Mouse (Mus musculus): ENCODE results near the gene Slc6a18. TPM values are rescaled to one million over a fixed set of nuclear protein-coding genes. Genes with fewer than 3 reads are reported as not detected.

Gene Slc6a18
- polyA plus RNA-seq, 1 experiment from 2014 or later: not detected

DNA sequence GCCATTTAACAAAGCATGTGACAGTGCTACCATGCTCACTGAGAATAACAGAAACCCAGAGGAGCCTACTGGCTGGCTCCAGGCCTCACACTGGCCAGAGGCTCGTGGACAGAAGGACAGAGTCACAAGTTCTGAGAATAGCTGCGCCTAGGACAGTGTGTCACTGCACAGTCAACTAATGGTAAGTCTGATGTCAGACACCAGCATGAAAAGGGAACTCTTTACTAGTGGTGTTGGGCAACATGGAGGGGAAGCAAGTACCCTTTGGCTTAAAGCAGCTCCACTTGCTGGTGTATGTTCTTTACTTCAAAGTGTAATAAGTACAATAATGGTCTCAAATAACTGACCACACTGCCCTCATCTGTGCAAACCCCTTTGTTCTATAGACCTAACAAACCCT is 15.5 kb upstream of the Slc6a18 start:
- H3K9ac ChIP-seq: no peak overlapping the region
- no peaks in the 10 kb centered on the region for H3K9me3 ChIP-seq (ENCODE audit: control insufficient read depth, low read length)
- ATAC-seq (ENCODE audit: low FRiP score) (no peak), DNase-seq (ENCODE audit: low spot score) (no peak)
- H3K4me3 ChIP-seq (replicated peaks; ENCODE audit: low read length): no peak overlapping the region
- 67% methylated on average over 2 of the region's 2 CpGs for WGBS
- H3K27me3 ChIP-seq (ENCODE audit: control insufficient read depth, insufficient read depth, low read length): no peaks in the 10 kb centered on the region
- no peaks in the 10 kb centered on the region for H3K4me1 ChIP-seq (replicated peaks; ENCODE audit: control insufficient read depth, insufficient read depth, low read length)
- H3K36me3 ChIP-seq (replicated peaks; ENCODE audit: control insufficient read depth, insufficient read depth): no peaks in the 10 kb centered on the region
- H3K27ac ChIP-seq: no peak overlapping the region
- no peak overlapping the region for H3K4me2 ChIP-seq (replicated peaks)

DNA sequence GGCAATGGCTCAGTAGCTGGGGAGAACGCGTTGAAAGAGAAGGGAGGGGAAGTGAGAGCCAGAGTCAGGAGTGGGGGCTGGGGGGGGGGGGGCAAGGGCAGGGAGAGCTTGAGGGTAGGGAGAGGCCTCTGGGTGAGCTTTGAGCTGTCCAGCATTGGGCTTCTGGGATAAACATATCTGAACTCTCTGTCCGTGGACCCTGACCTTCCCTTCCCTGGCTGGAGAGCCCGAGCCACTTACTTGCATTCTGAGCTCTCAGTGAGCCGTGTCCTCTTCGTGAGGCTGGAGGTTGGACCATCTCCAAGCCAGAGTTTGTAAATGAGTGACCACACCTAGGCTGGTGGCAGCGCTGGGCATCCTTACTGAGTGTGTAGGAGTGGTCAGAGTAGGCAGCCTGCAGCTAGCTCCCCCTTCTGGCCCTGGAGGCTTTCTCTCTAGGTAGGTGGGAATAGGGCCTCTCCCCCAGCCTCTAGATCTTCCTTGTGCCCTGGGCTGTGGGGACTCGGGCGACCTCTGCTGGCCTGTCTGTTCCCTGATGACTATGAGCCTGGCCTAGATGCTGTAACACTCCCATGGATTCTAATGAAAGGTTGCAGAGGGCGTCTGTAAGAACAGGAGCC is 14.5 kb upstream of the Slc6a18 start:
- Histone ChIP-seq H3K27ac (no peak overlapping the region), H3K4me2 (replicated peaks) (no peak overlapping the region), H3K27me3 (ENCODE audit: control insufficient read depth, insufficient read depth, low read length) (no peaks in the 10 kb centered on the region), H3K4me3 (replicated peaks; ENCODE audit: low read length) (no peak overlapping the region), H3K9ac (no peak overlapping the region), H3K9me3 (ENCODE audit: control insufficient read depth, low read length) (no peaks in the 10 kb centered on the region), H3K4me1 (replicated peaks; ENCODE audit: control insufficient read depth, insufficient read depth, low read length) (no peaks in the 10 kb centered on the region), H3K36me3 (replicated peaks; ENCODE audit: control insufficient read depth, insufficient read depth) (no peaks in the 10 kb centered on the region)
- peak; percentile 66; the same call in 1 of the 2 replicates for ATAC-seq (ENCODE audit: low FRiP score)
- 29% methylated on average over 10 of the region's 10 CpGs for WGBS
- peak; percentile 57 for DNase-seq (ENCODE audit: low spot score)

DNA sequence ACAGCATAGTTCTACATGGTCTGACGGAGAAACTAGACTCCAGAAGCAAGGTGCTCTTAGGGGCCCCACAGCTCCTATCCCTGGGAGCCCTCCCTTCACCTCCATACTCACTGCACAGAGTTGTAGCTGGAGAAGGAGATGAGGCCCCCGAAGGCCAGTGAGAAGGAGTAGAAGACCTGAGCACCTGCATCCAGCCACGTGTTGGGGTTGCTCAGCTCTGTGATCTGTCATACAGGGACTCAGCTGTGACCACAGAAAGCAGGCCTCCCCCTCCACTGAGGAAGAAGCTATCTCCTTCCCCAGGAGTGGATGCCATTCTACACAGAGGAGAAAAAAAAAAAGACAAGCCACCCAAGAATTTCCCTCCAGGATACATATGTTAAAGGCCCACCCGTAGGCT is 11.1 kb upstream of the Slc6a18 start:
- Histone ChIP-seq H3K4me3 (replicated peaks; ENCODE audit: low read length) (no peak overlapping the region), H3K4me2 (replicated peaks) (no peak overlapping the region), H3K36me3 (replicated peaks; ENCODE audit: control insufficient read depth, insufficient read depth) (no peaks in the 10 kb centered on the region), H3K27ac (no peak overlapping the region), H3K9ac (no peak overlapping the region), H3K9me3 (ENCODE audit: control insufficient read depth, low read length) (no peaks in the 10 kb centered on the region), H3K27me3 (ENCODE audit: control insufficient read depth, insufficient read depth, low read length) (no peaks in the 10 kb centered on the region), H3K4me1 (replicated peaks; ENCODE audit: control insufficient read depth, insufficient read depth, low read length) (no peaks in the 10 kb centered on the region)
- WGBS: 82% methylated on average over 4 of the region's 4 CpGs
- no peak for DNase-seq (ENCODE audit: low spot score)
- ATAC-seq (ENCODE audit: low FRiP score): no peak

DNA sequence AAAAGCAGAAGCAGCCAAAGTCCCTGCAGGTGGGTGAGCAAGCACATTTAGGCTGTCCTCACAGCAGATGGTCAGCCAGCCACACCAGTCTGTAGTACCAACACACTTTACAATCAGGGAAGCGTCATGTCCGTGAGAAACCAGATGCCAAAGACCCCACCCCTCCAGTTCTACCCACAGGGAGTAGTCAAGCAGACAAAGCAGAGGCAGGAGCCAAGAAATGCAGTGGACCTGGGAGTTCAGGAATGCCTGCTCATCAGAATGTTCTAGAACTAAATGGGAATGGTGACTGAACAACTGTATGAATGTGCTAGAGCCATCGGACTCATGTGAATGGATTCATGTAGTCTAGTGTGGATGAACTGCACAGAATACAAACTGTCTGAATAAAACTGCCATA is 9.8 kb upstream of the Slc6a18 start:
- Histone ChIP-seq H3K4me2 (replicated peaks) (no peak overlapping the region), H3K27me3 (ENCODE audit: control insufficient read depth, insufficient read depth, low read length) (no peaks in the 10 kb centered on the region), H3K9ac (no peak overlapping the region), H3K27ac (no peak overlapping the region), H3K4me3 (replicated peaks; ENCODE audit: low read length) (no peak overlapping the region), H3K9me3 (ENCODE audit: control insufficient read depth, low read length) (no peaks in the 10 kb centered on the region), H3K4me1 (replicated peaks; ENCODE audit: control insufficient read depth, insufficient read depth, low read length) (no peaks in the 10 kb centered on the region), H3K36me3 (replicated peaks; ENCODE audit: control insufficient read depth, insufficient read depth) (no peaks in the 10 kb centered on the region)
- DNase-seq (ENCODE audit: low spot score) (no peak), ATAC-seq (ENCODE audit: low FRiP score) (no peak)
- WGBS: 70% methylated on average over 3 of the region's 3 CpGs

DNA sequence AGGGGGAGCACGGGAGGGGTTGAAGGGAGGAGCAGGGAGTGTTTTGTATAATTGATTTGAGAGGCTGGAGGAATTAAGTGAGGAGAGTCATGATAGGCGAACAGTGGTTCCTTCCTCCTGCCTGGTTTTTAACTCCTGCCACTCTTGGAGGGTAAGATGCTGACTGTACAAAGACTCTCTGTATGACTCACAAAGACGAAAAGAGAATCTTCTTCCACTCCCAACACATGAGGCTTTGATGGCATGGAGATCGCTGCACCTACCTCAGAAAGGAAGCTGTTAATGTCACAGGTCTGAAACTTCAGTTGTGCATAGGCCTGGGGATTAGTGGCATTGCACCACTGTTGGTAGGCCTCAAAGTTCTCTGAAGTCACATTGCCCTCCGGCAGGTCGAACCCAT is 7.7 kb upstream of the Slc6a18 start:
- Histone ChIP-seq H3K27me3 (ENCODE audit: control insufficient read depth, insufficient read depth, low read length) (no peaks in the 10 kb centered on the region), H3K9me3 (ENCODE audit: control insufficient read depth, low read length) (no peaks in the 10 kb centered on the region), H3K27ac (no peak overlapping the region), H3K4me2 (replicated peaks) (no peak overlapping the region), H3K36me3 (replicated peaks; ENCODE audit: control insufficient read depth, insufficient read depth) (no peaks in the 10 kb centered on the region), H3K9ac (no peak overlapping the region), H3K4me1 (replicated peaks; ENCODE audit: control insufficient read depth, insufficient read depth, low read length) (no peaks in the 10 kb centered on the region), H3K4me3 (replicated peaks; ENCODE audit: low read length) (no peak overlapping the region)
- ATAC-seq (ENCODE audit: low FRiP score) (no peak), DNase-seq (ENCODE audit: low spot score) (no peak)
- 91% methylated on average over 6 of the region's 6 CpGs for WGBS

DNA sequence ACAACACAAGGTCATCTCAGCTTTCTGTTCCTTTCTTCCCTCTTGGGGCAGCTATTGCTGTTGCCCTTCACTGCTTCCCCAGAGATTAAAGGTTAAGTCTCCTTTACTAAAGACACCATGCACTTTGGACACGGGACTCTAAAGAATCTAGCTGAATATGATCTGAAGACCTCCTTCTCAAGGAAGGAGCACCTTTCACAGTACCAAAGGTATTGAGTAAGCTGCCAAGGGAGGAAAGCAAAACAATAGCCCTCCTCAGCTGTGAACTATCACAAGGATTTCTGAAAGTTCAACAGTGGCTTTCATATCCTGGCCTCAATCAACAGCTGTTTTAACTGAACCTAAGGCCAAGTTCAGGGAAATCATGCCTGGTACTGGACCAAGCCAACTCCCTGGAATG is 6.6 kb upstream of the Slc6a18 start:
- no peak overlapping the region for H3K4me3 ChIP-seq (replicated peaks; ENCODE audit: low read length)
- H3K4me1 ChIP-seq (replicated peaks; ENCODE audit: control insufficient read depth, insufficient read depth, low read length): no peaks in the 10 kb centered on the region
- no peak overlapping the region for H3K9ac ChIP-seq
- ATAC-seq (ENCODE audit: low FRiP score) (no peak), DNase-seq (ENCODE audit: low spot score) (no peak)
- H3K27me3 ChIP-seq (ENCODE audit: control insufficient read depth, insufficient read depth, low read length): no peaks in the 10 kb centered on the region
- 78% methylated on average over 1 of the region's 1 CpGs for WGBS
- no peak overlapping the region for H3K27ac ChIP-seq
- no peaks in the 10 kb centered on the region for H3K9me3 ChIP-seq (ENCODE audit: control insufficient read depth, low read length)
- H3K4me2 ChIP-seq (replicated peaks): no peak overlapping the region
- H3K36me3 ChIP-seq (replicated peaks; ENCODE audit: control insufficient read depth, insufficient read depth): no peaks in the 10 kb centered on the region

DNA sequence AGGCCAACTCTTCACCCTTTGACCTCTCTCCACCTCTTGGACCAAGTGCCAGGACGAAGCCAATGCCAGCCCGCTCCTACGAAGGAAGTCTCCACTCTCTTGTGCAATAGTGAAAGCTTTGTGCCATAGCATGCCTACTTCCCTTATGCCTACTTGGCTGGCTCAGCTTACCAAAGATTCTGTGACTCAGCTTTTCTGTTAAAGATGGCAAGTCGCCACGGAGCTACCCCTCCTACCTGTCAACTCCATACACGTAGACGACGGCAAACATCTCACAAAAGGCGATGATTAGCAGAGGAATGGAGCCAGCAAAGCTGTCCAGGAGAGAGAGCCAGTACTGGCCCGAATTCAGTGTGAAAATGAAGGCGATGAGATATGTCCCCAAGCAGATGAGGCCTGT is 5.9 kb upstream of the Slc6a18 start:
- no peak overlapping the region for H3K4me3 ChIP-seq (replicated peaks; ENCODE audit: low read length)
- no peaks in the 10 kb centered on the region for H3K27me3 ChIP-seq (ENCODE audit: control insufficient read depth, insufficient read depth, low read length)
- H3K9ac ChIP-seq: no peak overlapping the region
- H3K27ac ChIP-seq: no peak overlapping the region
- ATAC-seq (ENCODE audit: low FRiP score) (no peak), DNase-seq (ENCODE audit: low spot score) (no peak)
- H3K4me2 ChIP-seq (replicated peaks): no peak overlapping the region
- no peaks in the 10 kb centered on the region for H3K4me1 ChIP-seq (replicated peaks; ENCODE audit: control insufficient read depth, insufficient read depth, low read length)
- H3K36me3 ChIP-seq (replicated peaks; ENCODE audit: control insufficient read depth, insufficient read depth): no peaks in the 10 kb centered on the region
- WGBS: 91% methylated on average over 11 of the region's 11 CpGs
- H3K9me3 ChIP-seq (ENCODE audit: control insufficient read depth, low read length): no peaks in the 10 kb centered on the region

DNA sequence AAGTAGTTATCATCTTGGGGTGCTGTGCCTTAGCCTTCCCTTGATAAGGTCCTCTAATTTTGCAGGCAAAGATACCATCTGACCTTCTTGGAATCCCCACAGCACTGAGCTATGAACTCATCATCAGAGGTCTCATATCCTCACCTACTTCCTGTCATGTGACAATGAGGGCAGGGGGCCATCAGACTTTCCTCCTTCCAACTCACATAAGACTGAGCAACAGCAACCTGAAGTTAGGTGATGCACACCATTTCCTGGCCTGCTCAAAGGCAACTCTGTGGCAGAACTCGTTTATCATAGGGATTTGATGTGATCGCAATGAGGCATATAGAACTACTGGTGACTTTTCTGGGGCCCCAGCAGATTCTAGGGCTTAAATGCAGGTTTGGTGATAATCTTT is 4.4 kb upstream of the Slc6a18 start:
- Histone ChIP-seq H3K9ac (no peak overlapping the region), H3K27ac (no peak overlapping the region), H3K27me3 (ENCODE audit: control insufficient read depth, insufficient read depth, low read length) (no peaks in the 10 kb centered on the region), H3K4me1 (replicated peaks; ENCODE audit: control insufficient read depth, insufficient read depth, low read length) (no peaks in the 10 kb centered on the region), H3K36me3 (replicated peaks; ENCODE audit: control insufficient read depth, insufficient read depth) (no peaks in the 10 kb centered on the region), H3K9me3 (ENCODE audit: control insufficient read depth, low read length) (no peaks in the 10 kb centered on the region), H3K4me3 (replicated peaks; ENCODE audit: low read length) (no peak overlapping the region), H3K4me2 (replicated peaks) (no peak overlapping the region)
- DNase-seq (ENCODE audit: low spot score) (no peak), ATAC-seq (ENCODE audit: low FRiP score) (no peak)
- WGBS: 88% methylated on average over 2 of the region's 2 CpGs

DNA sequence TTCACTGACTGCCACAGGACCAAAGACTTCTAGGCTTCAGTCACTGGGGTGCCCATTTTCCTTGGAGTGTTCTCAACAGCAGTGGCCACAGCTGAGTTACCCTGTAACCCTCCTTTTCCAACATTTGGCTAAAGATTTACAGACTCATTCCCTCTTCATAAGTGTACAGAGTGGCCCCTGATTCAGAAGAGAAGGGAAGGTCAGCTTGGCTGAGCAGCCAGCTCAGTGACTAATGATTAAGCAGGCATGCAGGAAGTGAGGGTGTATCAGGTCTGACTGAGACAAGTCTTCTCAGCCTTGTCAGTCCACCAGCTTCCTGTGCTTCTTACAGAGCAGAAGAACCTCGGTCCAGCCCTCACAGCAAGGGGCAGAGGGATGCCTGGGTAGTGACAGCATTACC is 2.6 kb upstream of the Slc6a18 start:
- no peaks in the 10 kb centered on the region for H3K4me1 ChIP-seq (replicated peaks; ENCODE audit: control insufficient read depth, insufficient read depth, low read length)
- no peaks in the 10 kb centered on the region for H3K9me3 ChIP-seq (ENCODE audit: control insufficient read depth, low read length)
- no peak for DNase-seq (ENCODE audit: low spot score)
- H3K4me2 ChIP-seq (replicated peaks): no peak overlapping the region
- ATAC-seq (ENCODE audit: low FRiP score): no peak
- WGBS: 22% methylated on average over 1 of the region's 1 CpGs
- no peak overlapping the region for H3K9ac ChIP-seq
- no peaks in the 10 kb centered on the region for H3K36me3 ChIP-seq (replicated peaks; ENCODE audit: control insufficient read depth, insufficient read depth)
- H3K27ac ChIP-seq: no peak overlapping the region
- H3K27me3 ChIP-seq (ENCODE audit: control insufficient read depth, insufficient read depth, low read length): no peaks in the 10 kb centered on the region
- H3K4me3 ChIP-seq (replicated peaks; ENCODE audit: low read length): no peak overlapping the region

DNA sequence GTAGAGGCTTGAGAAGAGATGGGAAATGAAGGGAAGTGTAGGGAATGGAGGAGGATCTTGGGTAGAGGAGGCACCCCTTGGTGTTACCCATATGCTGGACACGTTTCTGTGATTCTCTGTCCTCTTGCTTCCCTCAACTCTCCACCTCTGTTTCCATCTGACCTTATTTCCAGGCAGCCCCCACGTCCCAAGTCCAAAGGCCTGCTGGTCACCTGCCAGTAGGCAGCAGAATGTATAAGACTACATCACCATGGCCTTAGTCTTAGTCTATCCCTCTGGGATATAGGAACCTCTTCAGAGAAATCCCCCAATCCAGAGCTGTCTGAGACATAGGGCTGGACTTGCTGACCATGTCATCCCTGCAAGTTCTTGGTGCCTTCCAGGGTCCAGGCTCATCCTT is 1.5 kb upstream of the Slc6a18 start:
- WGBS: 49% methylated on average over 2 of the region's 2 CpGs
- H3K4me1 ChIP-seq (replicated peaks; ENCODE audit: control insufficient read depth, insufficient read depth, low read length): no peaks in the 10 kb centered on the region

More for the DNA sequence above, 1.5 kb upstream of the Slc6a18 start:
- no peak overlapping the region for H3K9ac ChIP-seq
- no peaks in the 10 kb centered on the region for H3K9me3 ChIP-seq (ENCODE audit: control insufficient read depth, low read length)
- H3K4me2 ChIP-seq (replicated peaks): no peak overlapping the region
- no peak for ATAC-seq (ENCODE audit: low FRiP score)
- DNase-seq (ENCODE audit: low spot score): no peak
- no peaks in the 10 kb centered on the region for H3K27me3 ChIP-seq (ENCODE audit: control insufficient read depth, insufficient read depth, low read length)
- no peaks in the 10 kb centered on the region for H3K36me3 ChIP-seq (replicated peaks; ENCODE audit: control insufficient read depth, insufficient read depth)
- no peak overlapping the region for H3K4me3 ChIP-seq (replicated peaks; ENCODE audit: low read length)
- H3K27ac ChIP-seq: no peak overlapping the region
